Mouse (Mus musculus) embryonic fibroblast, embryonic 13.5 days (primary cell): ENCODE data around the gene Chst15. TPM values are rescaled to one million over a fixed set of nuclear protein-coding genes. Genes with fewer than 3 reads are reported as not detected.

Experiments
- H3K27ac ChIP-seq: 2 replicates; pipeline ENCODE4 v1.5.1; 2012; ENCODE audit warnings: low read length, control low read depth, inconsistent platforms; ENCODE audit not compliant: insufficient read depth
- H3K4me1 ChIP-seq: 2 replicates; pipeline ENCODE4 v1.6.1; 2011; ENCODE audit warnings: low read length; ENCODE audit not compliant: control insufficient read depth, insufficient read depth
- H3K4me3 ChIP-seq: 2 replicates; pipeline ENCODE4 v1.5.1; 2011; ENCODE audit warnings: mild to moderate bottlenecking, control low read depth, low read length; ENCODE audit not compliant: insufficient read depth
- CTCF ChIP-seq: IDR thresholded peaks from 2 replicates; pipeline ENCODE4 v1.5.1; 2011; ENCODE audit warnings: mild to moderate bottlenecking, control low read depth, low read length, moderate library complexity, borderline replicate concordance; ENCODE audit not compliant: insufficient read depth
- POLR2A ChIP-seq: IDR thresholded peaks from 2 replicates; pipeline ENCODE4 v1.6.1; 2011; ENCODE audit warnings: low read depth, mild to moderate bottlenecking, control low read depth, low read length, moderate library complexity
- polyA plus RNA-seq: library from polyadenylated mRNA; stranded (reverse); fragments of >200 nt; gene quantifications from 2 replicates; pipeline ENCODE4 v1.2.4, GENCODE M21; 2011; ENCODE audit warnings: low read depth; ENCODE audit not compliant: missing spikeins, insufficient read length

The Chst15 gene
- polyA plus RNA-seq, 1 experiment = 10.9 TPM

- no peak for TF ChIP-seq POLR2A
- TF ChIP-seq CTCF = no peak
- Histone ChIP-seq H3K27ac (no peak overlapping the region), H3K4me1 (peaks cover 2% of the 10 kb centered on the region; the same call in 1 of the 2 replicates), H3K4me3 (no peak overlapping the region)
Observed at GRCm38 (mm10) chr7:132305492-132306375, 11.3 kb downstream of the Chst15 start.

GRCm38 (mm10) chr7:132304424-132305085, 12.5 kb downstream of the Chst15 start:
- H3K4me1 ChIP-seq = peaks cover 2% of the 10 kb centered on the region; the same call in 1 of the 2 replicates
- TF ChIP-seq CTCF (no peak), POLR2A (no peak)
- H3K27ac ChIP-seq = no peak overlapping the region
- no peak overlapping the region for H3K4me3 ChIP-seq

- Histone ChIP-seq H3K4me1 (peaks cover 2% of the 10 kb centered on the region; the same call in 1 of the 2 replicates), H3K4me3 (no peak overlapping the region), H3K27ac (no peak overlapping the region)
- no peak for TF ChIP-seq POLR2A
- no peak for TF ChIP-seq CTCF
Observed at GRCm38 (mm10) chr7:132303988-132304387, 13.0 kb downstream of the Chst15 start.

GRCm38 (mm10) chr7:132302508-132303241, 14.4 kb downstream of the Chst15 start:
- Histone ChIP-seq H3K4me3 (no peak overlapping the region), H3K27ac (no peak overlapping the region), H3K4me1 (no peaks in the 10 kb centered on the region)
- no peak for TF ChIP-seq CTCF

- no peak for TF ChIP-seq POLR2A
- TF ChIP-seq CTCF = no peak
- Histone ChIP-seq H3K4me3 (no peak overlapping the region), H3K4me1 (no peaks in the 10 kb centered on the region), H3K27ac (no peak overlapping the region)
Observed at GRCm38 (mm10) chr7:132299661-132300210, 17.3 kb downstream of the Chst15 start.

- Histone ChIP-seq H3K27ac (no peak overlapping the region), H3K4me1 (no peaks in the 10 kb centered on the region), H3K4me3 (no peak overlapping the region)
- TF ChIP-seq CTCF = no peak
- no peak for TF ChIP-seq POLR2A
Observed at GRCm38 (mm10) chr7:132298412-132298990, 18.5 kb downstream of the Chst15 start.

GRCm38 (mm10) chr7:132296661-132297443, 20.2 kb downstream of the Chst15 start:
- no peaks in the 10 kb centered on the region for H3K4me1 ChIP-seq
- TF ChIP-seq POLR2A (no peak), CTCF (no peak)

GRCm38 (mm10) chr7:132296132-132296531, 20.9 kb downstream of the Chst15 start:
- Histone ChIP-seq H3K27ac (no peak overlapping the region), H3K4me1 (no peaks in the 10 kb centered on the region), H3K4me3 (no peak overlapping the region)
- TF ChIP-seq POLR2A (no peak), CTCF (no peak)

More at GRCm38 (mm10) chr7:132296661-132297443, 20.2 kb downstream of the Chst15 start:
- H3K27ac ChIP-seq = no peak overlapping the region
- H3K4me3 ChIP-seq = no peak overlapping the region
